Mouse (Mus musculus) spleen, postnatal 10 days (tissue): ENCODE measurements around the gene Kcnj14.

Experiments used
- DNase-seq, 2 experiments: peaks; one replicate each; pipeline ENCODE4 v3.0.0; 2021 to 2022; ENCODE audit warnings: low spot score in 2 of 2

The Kcnj14 gene

GRCm38 (mm10) chr7:45824598-45824997 lies at the start of gene Kcnj14:
Gene Kcnj14 (minus strand): TSS chr7:45824782.
- no peak for DNase-seq

GRCm38 (mm10) chr7:45873061-45873947 lies 48.7 kb upstream of the Kcnj14 start:
- peak; percentile 71 to 82 for DNase-seq

- peak; percentile 90 to 93 for DNase-seq
These were observed 48.0 kb upstream of the Kcnj14 start, which contains the start of gene Kdelr1 for GRCm38 (mm10) chr7:45872624-45873023. Gene Kdelr1 (plus strand): TSS chr7:45872772.

GRCm38 (mm10) chr7:45870282-45871058 lies 45.9 kb upstream of the Kcnj14 start:
- DNase-seq: peak in 1 of 2 experiments; percentile 31

- DNase-seq: peak in 1 of 2 experiments; percentile 35
These were observed 45.2 kb upstream of the Kcnj14 start for GRCm38 (mm10) chr7:45869787-45870186.

GRCm38 (mm10) chr7:45869107-45869670 lies 44.6 kb upstream of the Kcnj14 start:
- no peak for DNase-seq

- DNase-seq: no peak
These were observed 43.3 kb upstream of the Kcnj14 start for GRCm38 (mm10) chr7:45867871-45868270.

- peak; percentile 69 to 91 for DNase-seq
These were observed 41.6 kb upstream of the Kcnj14 start for GRCm38 (mm10) chr7:45865925-45866910.

GRCm38 (mm10) chr7:45864435-45864834 lies 39.9 kb upstream of the Kcnj14 start:
- no peak for DNase-seq

- no peak for DNase-seq
These were observed 38.2 kb upstream of the Kcnj14 start for GRCm38 (mm10) chr7:45862804-45863203.

- DNase-seq: no peak
These were observed 34.4 kb upstream of the Kcnj14 start for GRCm38 (mm10) chr7:45859008-45859407.

GRCm38 (mm10) chr7:45856950-45857901 lies 32.6 kb upstream of the Kcnj14 start:
- DNase-seq: no peak

GRCm38 (mm10) chr7:45853089-45853488 lies 28.5 kb upstream of the Kcnj14 start:
- no peak for DNase-seq

- no peak for DNase-seq
These were observed 26.1 kb upstream of the Kcnj14 start for GRCm38 (mm10) chr7:45850661-45851060.

- no peak for DNase-seq
These were observed 24.0 kb upstream of the Kcnj14 start for GRCm38 (mm10) chr7:45848447-45849027.

- no peak for DNase-seq
These were observed 18.6 kb upstream of the Kcnj14 start for GRCm38 (mm10) chr7:45842950-45843744.

GRCm38 (mm10) chr7:45833924-45834323 lies 9.3 kb upstream of the Kcnj14 start:
- peak in 1 of 2 experiments; percentile 12 for DNase-seq

GRCm38 (mm10) chr7:45833148-45833790 lies 8.7 kb upstream of the Kcnj14 start:
- DNase-seq: peak in 1 of 2 experiments; percentile 29
